Mouse (Mus musculus) left cerebral cortex, postnatal 25 days (tissue): ENCODE data around the gene Rims3. TPM values are rescaled to one million over a fixed set of nuclear protein-coding genes. Genes with fewer than 3 reads are reported as not detected.
A peak's percentile ranks its signal among the peaks of the same experiment; 100 is the strongest.

Source experiments
- DNase-seq, 2 experiments: peaks; one replicate each; pipeline ENCODE4 v3.0.0; 2022; ENCODE audit warnings: low spot score in 2 of 2, mixed read lengths in 1 of 2
- intact Hi-C: fragments of 180-260 bp; cut with DNase I; formaldehyde crosslinking; loops from one replicate; pipeline ENCODE4 v1.15.1; 2025
- microRNA-seq, 2 experiments: library from miRNA; unstranded; fragments of <30 nt; microRNA quantifications; one replicate each; pipeline ENCODE4 v1.2.0; 2022
- total RNA-seq, 2 experiments: library from RNA; stranded (reverse); gene quantifications; 2 replicates each; pipeline ENCODE4 v1.2.3; 2021

Rims3 gene
- total RNA-seq, 2 experiments from 2014 or later = 94.9 to 115 TPM

DNA sequence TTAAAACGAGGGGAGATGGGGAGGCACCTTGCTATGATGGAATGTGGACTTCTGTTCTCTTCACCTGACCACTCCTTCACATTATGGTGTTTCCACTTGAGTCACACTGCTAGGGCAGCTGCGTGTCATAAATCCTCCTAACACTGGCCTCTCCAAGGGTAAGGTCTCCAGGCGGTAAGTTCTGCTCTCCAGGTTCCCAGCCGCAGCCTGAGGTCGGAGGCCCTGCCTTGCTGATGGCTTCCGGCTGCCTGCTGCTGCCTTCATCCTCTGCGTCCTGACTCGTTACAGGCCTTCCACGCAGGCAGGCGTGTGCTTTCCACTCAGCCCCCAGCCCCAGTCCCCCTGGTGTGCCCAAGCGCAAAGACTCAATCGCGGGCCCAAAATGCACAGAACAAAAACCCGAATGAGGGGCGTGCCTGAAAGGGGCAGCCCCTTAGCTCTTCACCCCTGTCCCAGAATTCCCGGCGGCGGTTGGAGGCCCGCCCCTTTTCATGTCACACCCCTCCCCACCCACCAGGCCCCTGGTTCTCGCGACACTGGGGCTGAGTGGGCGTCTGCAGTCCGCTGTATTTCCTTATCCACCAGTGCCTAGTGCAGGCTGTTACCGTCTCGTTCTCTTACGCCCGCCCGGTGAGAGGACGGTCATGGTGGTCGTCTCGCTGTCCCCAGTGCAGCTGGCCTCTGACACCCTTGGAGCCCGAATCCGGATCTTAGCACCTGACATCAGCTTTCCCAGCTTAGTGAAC lies 70.1 kb downstream of the Rims3 start, which contains the start of gene Exo5:
Gene Exo5 (minus strand): TSS at position 464 of the 746 bp plus-strand sequence.
- peak; percentile 87 to 92 for DNase-seq
- intact Hi-C loops = no loop called here

DNA sequence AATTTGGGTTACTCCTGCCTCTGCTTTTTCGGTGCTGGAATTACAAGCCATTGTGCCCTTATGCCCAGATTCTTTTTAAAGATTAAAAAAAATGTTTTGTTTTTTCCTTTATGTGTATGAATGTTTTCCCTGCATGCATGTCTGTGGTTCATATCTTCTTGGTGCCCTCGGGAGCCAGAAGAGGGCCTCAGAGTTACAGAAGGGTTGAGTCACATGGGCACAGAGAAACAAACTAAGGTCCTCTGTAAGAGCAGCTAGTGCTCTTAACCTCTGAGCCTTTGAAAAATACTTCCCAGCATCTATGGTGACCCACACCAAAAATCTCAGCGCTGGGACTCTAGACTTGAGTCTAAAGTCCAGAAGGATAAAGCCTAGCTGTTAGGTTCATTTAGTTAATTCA lies 70.8 kb downstream of the Rims3 start:
- peak; percentile 18 to 59 for DNase-seq
- intact Hi-C loops = no loop called here

GRCm38 (mm10) chr4:120928686-120929085 lies 74.1 kb downstream of the Rims3 start:
- no peak for DNase-seq
- intact Hi-C loops = no loop called here

DNA sequence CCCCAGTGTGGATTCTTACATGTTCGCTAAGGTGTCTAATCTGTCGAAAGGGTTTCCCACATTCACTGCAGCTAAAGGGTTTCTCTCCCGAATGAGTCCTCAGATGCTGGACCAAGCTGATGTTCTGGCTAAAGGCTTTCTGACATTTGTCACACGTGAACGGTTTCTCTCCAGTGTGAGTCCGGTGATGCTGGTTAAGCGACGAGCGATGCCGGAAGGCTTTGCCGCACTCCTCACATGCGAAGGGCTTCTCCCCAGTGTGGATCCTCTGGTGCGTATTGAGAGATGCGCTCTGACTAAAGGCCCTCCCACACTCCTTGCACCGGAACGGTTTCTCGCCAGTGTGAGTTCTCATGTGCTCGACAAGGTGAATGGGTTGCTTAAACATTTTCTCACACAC lies 76.1 kb downstream of the Rims3 start:
- intact Hi-C loops = no loop called here
- DNase-seq = no peak

DNA sequence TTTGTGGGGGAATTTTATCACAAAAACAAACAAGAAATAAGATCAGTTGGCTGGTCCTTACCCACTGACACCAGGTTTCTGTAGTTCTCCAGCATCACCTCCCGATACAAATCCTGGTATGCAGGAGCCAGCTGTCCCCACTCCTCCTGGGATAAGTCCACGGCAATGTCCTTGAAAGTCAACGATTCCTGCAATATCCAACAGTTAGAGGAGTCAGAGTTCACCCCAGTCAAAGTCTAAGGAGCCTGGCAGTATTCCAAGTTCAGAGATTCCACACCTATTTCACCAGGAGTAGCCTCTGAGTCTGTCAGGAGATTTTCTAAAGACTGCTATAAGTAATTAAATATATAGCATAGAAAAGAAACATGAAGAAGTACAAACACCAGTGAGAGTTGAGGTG lies 80.4 kb downstream of the Rims3 start:
- no peak for DNase-seq
- intact Hi-C loops = no loop called here

Small RNAs within 50 kb of the gene (microRNA-seq; reads per million reads assigned to microRNA genes)
- 0 reads per million in 2 experiments for gene Gm23936

Other genes with a start within 250 kb of the Rims3 start
- 10 to 100 TPM; 17.9 to 18.8 TPM for gene Cited4, start 188.2 kb upstream of the Rims3 start, total RNA-seq
- gene Kcnq4, start 106.2 kb upstream of the Rims3 start, total RNA-seq = 1 to 10 TPM; 7.4 to 8.5 TPM
- 10 to 100 TPM; 44.0 to 47.9 TPM for gene Nfyc, start 23.2 kb upstream of the Rims3 start, total RNA-seq
- 10 to 100 TPM; 10.1 to 13.3 TPM for gene Exo5, start 70.2 kb downstream of the Rims3 start, total RNA-seq
- 1 to 10 TPM; 1.1 to 1.6 TPM for gene Zfp69, start 96.9 kb downstream of the Rims3 start, total RNA-seq
- gene Smap2, start 162.4 kb downstream of the Rims3 start, total RNA-seq = 100 to 1,000 TPM; 188 to 194 TPM
- gene Col9a2, start 184.6 kb downstream of the Rims3 start, total RNA-seq = 1 to 10 TPM; 5.2 to 5.5 TPM
- 10 to 100 TPM; 25.4 to 26.1 TPM for gene Zmpste24, start 243.4 kb downstream of the Rims3 start, total RNA-seq